Mouse (Mus musculus) bone marrow macrophage, adult 2 months (primary cell): ENCODE measurements at regions not wholly inside any gene's neighbourhood (a gene's known extent, or its start where the extent isn't known, plus 50 kb on each side); places are given as distances from the start of the nearest gene placed in this dataset.

ENCODE experiments used
- H3K27ac ChIP-seq: 2 replicates; pipeline ENCODE4 v1.5.1; 2012; ENCODE audit warnings: low read depth, low read length; ENCODE audit not compliant: insufficient read depth
- H3K4me1 ChIP-seq: 2 replicates; pipeline ENCODE4 v1.6.1; 2012; ENCODE audit warnings: low read length; ENCODE audit not compliant: control insufficient read depth, insufficient read depth
- H3K4me3 ChIP-seq: 2 replicates; pipeline ENCODE4 v1.5.1; 2012; ENCODE audit warnings: mild to moderate bottlenecking, low read length, moderate library complexity; ENCODE audit not compliant: insufficient read depth
- CTCF ChIP-seq: IDR thresholded peaks from 2 replicates; pipeline ENCODE4 v1.5.1; 2012; ENCODE audit warnings: low read depth, mild to moderate bottlenecking, low read length, moderate library complexity
- POLR2A ChIP-seq: IDR thresholded peaks from 2 replicates; pipeline ENCODE4 v1.6.1; 2012; ENCODE audit warnings: mild to moderate bottlenecking, low read depth, low read length, borderline replicate concordance

- no peaks in the 10 kb centered on the region for H3K4me1 ChIP-seq
- TF ChIP-seq POLR2A (no peak), CTCF (no peak)
- H3K27ac ChIP-seq = no peak overlapping the region
- H3K4me3 ChIP-seq = no peak overlapping the region
These were observed 55.3 kb upstream of the Spaca1 start for GRCm38 (mm10) chr4:34105251-34105650.

GRCm38 (mm10) chr4:34114323-34114722 lies 64.3 kb upstream of the Spaca1 start:
- Histone ChIP-seq H3K4me1 (no peaks in the 10 kb centered on the region), H3K27ac (no peak overlapping the region), H3K4me3 (no peak overlapping the region)
- no peak for TF ChIP-seq POLR2A
- no peak for TF ChIP-seq CTCF

GRCm38 (mm10) chr4:34117086-34117485 lies 67.1 kb upstream of the Spaca1 start:
- no peak overlapping the region for H3K27ac ChIP-seq
- H3K4me1 ChIP-seq = no peaks in the 10 kb centered on the region
- TF ChIP-seq CTCF (no peak), POLR2A (no peak)
- no peak overlapping the region for H3K4me3 ChIP-seq

- Histone ChIP-seq H3K27ac (no peak overlapping the region), H3K4me3 (no peak overlapping the region), H3K4me1 (no peaks in the 10 kb centered on the region)
- TF ChIP-seq POLR2A (no peak), CTCF (no peak)
These were observed 73.0 kb upstream of the Spaca1 start for GRCm38 (mm10) chr4:34122959-34123520.

- Histone ChIP-seq H3K4me1 (no peaks in the 10 kb centered on the region), H3K4me3 (no peak overlapping the region), H3K27ac (no peak overlapping the region)
- no peak for TF ChIP-seq POLR2A
- no peak for TF ChIP-seq CTCF
These were observed 78.2 kb upstream of the Spaca1 start for GRCm38 (mm10) chr4:34128224-34128623.

- no peak overlapping the region for H3K4me3 ChIP-seq
- H3K27ac ChIP-seq = no peak overlapping the region
- TF ChIP-seq POLR2A = no peak
- TF ChIP-seq CTCF = no peak
- H3K4me1 ChIP-seq = no peaks in the 10 kb centered on the region
These were observed 96.3 kb upstream of the Spaca1 start for GRCm38 (mm10) chr4:34146133-34146867.

- no peaks in the 10 kb centered on the region for H3K4me1 ChIP-seq
- TF ChIP-seq POLR2A (no peak), CTCF (no peak)
- H3K27ac ChIP-seq = no peak overlapping the region
- H3K4me3 ChIP-seq = no peak overlapping the region
These were observed 99.2 kb upstream of the Spaca1 start for GRCm38 (mm10) chr4:34148956-34149739.

- Histone ChIP-seq H3K4me1 (no peaks in the 10 kb centered on the region), H3K27ac (no peak overlapping the region), H3K4me3 (no peak overlapping the region)
- TF ChIP-seq CTCF (no peak), POLR2A (no peak)
These were observed 101.8 kb upstream of the Spaca1 start for GRCm38 (mm10) chr4:34151605-34152347.

- Histone ChIP-seq H3K27ac (no peak overlapping the region), H3K4me1 (no peaks in the 10 kb centered on the region), H3K4me3 (no peak overlapping the region)
- TF ChIP-seq POLR2A (no peak), CTCF (no peak)
These were observed 105.5 kb upstream of the Spaca1 start for GRCm38 (mm10) chr4:34155501-34155900.
